Mouse (Mus musculus) cerebellum, adult 11 months (tissue): Measurements from ENCODE around the gene Gm21797.
"Not testable (repeated sequence)": the region's sequence is repeated elsewhere in the genome, so short reads cannot be mapped to it uniquely, and the experiment has no call there.

Experiments
- DNase-seq: peaks from one replicate; pipeline ENCODE4 v3.0.0; 2022

Gm21797 gene

DNA sequence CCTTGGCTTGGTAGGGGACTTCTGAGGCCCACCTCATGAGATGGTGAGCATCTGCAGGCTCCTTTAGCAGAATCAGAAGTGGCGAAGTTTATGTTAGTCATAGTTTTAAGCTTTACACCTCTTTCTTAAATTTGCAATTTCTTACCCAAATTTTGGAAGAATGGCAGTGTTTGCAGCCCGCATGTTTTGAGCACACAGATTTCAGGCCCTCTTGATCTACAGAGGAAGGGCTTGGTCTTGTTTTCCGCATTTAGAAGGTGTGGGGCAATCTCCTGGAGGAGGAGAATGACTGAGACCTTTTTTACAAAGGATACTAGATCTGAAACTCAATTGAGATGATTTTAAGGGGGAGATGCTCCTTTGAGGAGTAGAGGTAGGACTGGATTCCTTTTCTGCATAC is at the start of gene Gm21797:
TSS of gene Gm21797 (minus strand) at position 101 of the 400 bp plus-strand sequence.
- DNase-seq = not testable (repeated sequence)

- not testable (repeated sequence) for DNase-seq
These were observed 29.0 kb upstream of the Gm21797 start, which contains the start of gene Gm20795 for GRCm38 (mm10) chrY:40804614-40805013. Gene Gm20795, plus strand, starts transcription at chrY:40804914.
